Mouse (Mus musculus) MEL (cell line): ENCODE measurements around the gene Pgpep1l. TPM values are rescaled to one million over a fixed set of nuclear protein-coding genes. Genes with fewer than 3 reads are reported as not detected.

Source experiments
- DNase-seq: peaks from one replicate; pipeline ENCODE4 v3.0.0; 2011; ENCODE audit warnings: low read depth, low spot score
- H3K27ac ChIP-seq: 2 replicates; pipeline ENCODE4 v1.5.1; 2012; ENCODE audit warnings: low read depth, mild to moderate bottlenecking, control low read depth, low read length, moderate library complexity; ENCODE audit not compliant: control insufficient read depth
- H3K27me3 ChIP-seq, 2 experiments: fragments of 150-350 bp in 1 of 2; sonication (generic) in 1 of 2; 2 replicates each; pipeline ENCODE4 v1.6.1; 2012; ENCODE audit warnings: low read length in 2 of 2, mild to moderate bottlenecking in 2 of 2, improper control_type of control experiment in 1 of 2, moderate library complexity in 1 of 2; ENCODE audit not compliant: insufficient read depth in 2 of 2, control insufficient read depth in 1 of 2
- H3K36me3 ChIP-seq, 2 experiments: 2 replicates each; pipeline ENCODE4 v1.6.1; 2012 to 2014; ENCODE audit warnings: low read length in 2 of 2, improper control_type of control experiment in 1 of 2, inconsistent platforms in 1 of 2, mild to moderate bottlenecking in 1 of 2; ENCODE audit not compliant: insufficient read depth in 2 of 2, control insufficient read depth in 1 of 2
- H3K4me1 ChIP-seq, 2 experiments: fragments of 150-350 bp in 1 of 2; sonication (generic) in 1 of 2; 2 replicates each; pipeline ENCODE4 v1.6.1; 2012; ENCODE audit warnings: low read length in 2 of 2, improper control_type of control experiment in 1 of 2, mild to moderate bottlenecking in 1 of 2; ENCODE audit not compliant: insufficient read depth in 2 of 2, control insufficient read depth in 1 of 2
- H3K4me3 ChIP-seq, 2 experiments: fragments of 150-350 bp in 1 of 2; sonication (generic) in 1 of 2; 2 replicates each; pipeline ENCODE4 v1.5.1; 2012; ENCODE audit warnings: low read depth in 2 of 2, low read length in 2 of 2, mild to moderate bottlenecking in 2 of 2, moderate library complexity in 2 of 2, control low read depth in 1 of 2, improper control_type of control experiment in 1 of 2; ENCODE audit not compliant: control insufficient read depth in 1 of 2, insufficient read depth in 1 of 2
- H3K79me2 ChIP-seq: 2 replicates; pipeline ENCODE4 v1.6.1; 2012; ENCODE audit warnings: mild to moderate bottlenecking, low read length, moderate library complexity; ENCODE audit not compliant: control insufficient read depth, poor library complexity, insufficient read depth
- H3K9ac ChIP-seq: 2 replicates; pipeline ENCODE4 v1.6.1; 2012; ENCODE audit warnings: low read depth, mild to moderate bottlenecking, control low read depth, low read length, moderate library complexity; ENCODE audit not compliant: control insufficient read depth, poor library complexity, severe bottlenecking
- H3K9me3 ChIP-seq: fragments of 150-350 bp; sonication (generic); replicated peaks from 2 replicates; pipeline ENCODE4 v1.6.1; 2012; ENCODE audit warnings: mild to moderate bottlenecking, low read length, improper control_type of control experiment, moderate library complexity; ENCODE audit not compliant: insufficient read depth
- CHD1 ChIP-seq: IDR thresholded peaks from 2 replicates; pipeline ENCODE4 v1.6.1; 2012; ENCODE audit warnings: low read depth, mild to moderate bottlenecking, inconsistent platforms, low read length, improper control_type of control experiment
- CHD2 ChIP-seq: IDR thresholded peaks from 2 replicates; pipeline ENCODE4 v1.6.1; 2011; ENCODE audit warnings: low read length, improper control_type of control experiment
- CTCF ChIP-seq, 3 experiments: IDR thresholded peaks in 2 of 3; conservative IDR thresholded peaks in 1 of 3; 2 replicates each; pipeline ENCODE4 v1.5.1; 2011 to 2012; ENCODE audit warnings: low read length in 3 of 3, low read depth in 2 of 3, mild to moderate bottlenecking in 2 of 3, improper control_type of control experiment in 1 of 3, inconsistent platforms in 1 of 3, mixed read lengths in 1 of 3, moderate library complexity in 1 of 3; ENCODE audit not compliant: control insufficient read depth in 1 of 3, insufficient read depth in 1 of 3, poor library complexity in 1 of 3, severe bottlenecking in 1 of 3
- E2F4 ChIP-seq: IDR thresholded peaks from 2 replicates; pipeline ENCODE4 v1.6.1; 2011; ENCODE audit warnings: low read depth, low read length, improper control_type of control experiment, borderline replicate concordance
- ELF1 ChIP-seq: IDR thresholded peaks from 2 replicates; pipeline ENCODE4 v1.6.1; 2014; ENCODE audit warnings: low read depth, mild to moderate bottlenecking, inconsistent platforms, low read length, improper control_type of control experiment, moderate library complexity
- EP300 ChIP-seq, 2 experiments: IDR thresholded peaks; 2 replicates each; pipeline ENCODE4 v1.6.1; 2011; ENCODE audit warnings: improper control_type of control experiment in 2 of 2, low read length in 2 of 2, low read depth in 1 of 2, mild to moderate bottlenecking in 1 of 2
- ETS1 ChIP-seq: IDR thresholded peaks from 2 replicates; pipeline ENCODE4 v1.6.1; 2012; ENCODE audit warnings: low read depth, mild to moderate bottlenecking, inconsistent platforms, low read length, improper control_type of control experiment, moderate library complexity
- GABPA ChIP-seq: IDR thresholded peaks from 2 replicates; pipeline ENCODE4 v1.6.1; 2012; ENCODE audit warnings: low read depth, mild to moderate bottlenecking, inconsistent platforms, low read length, improper control_type of control experiment, moderate library complexity
- GATA1 ChIP-seq: IDR thresholded peaks from 2 replicates; pipeline ENCODE4 v1.6.1; 2011; ENCODE audit warnings: low read depth, low read length, improper control_type of control experiment
- HCFC1 ChIP-seq: IDR thresholded peaks from 2 replicates; pipeline ENCODE4 v1.6.1; 2012; ENCODE audit warnings: low read depth, mild to moderate bottlenecking, inconsistent platforms, low read length, improper control_type of control experiment, moderate library complexity
- KAT2A ChIP-seq: conservative IDR thresholded peaks from 2 replicates; pipeline ENCODE4 v1.6.1; 2012; ENCODE audit warnings: low read depth, low read length, improper control_type of control experiment, inconsistent platforms
- MAFK ChIP-seq: IDR thresholded peaks from 2 replicates; pipeline ENCODE4 v1.6.1; 2011; ENCODE audit warnings: low read depth, mild to moderate bottlenecking, low read length, improper control_type of control experiment, borderline replicate concordance
- MAX ChIP-seq: IDR thresholded peaks from 2 replicates; pipeline ENCODE4 v1.6.1; 2011; ENCODE audit warnings: low read length, improper control_type of control experiment
- MXI1 ChIP-seq: IDR thresholded peaks from 2 replicates; pipeline ENCODE4 v1.6.1; 2011; ENCODE audit warnings: mild to moderate bottlenecking, low read depth, low read length, improper control_type of control experiment
- NELFE ChIP-seq: IDR thresholded peaks from 2 replicates; pipeline ENCODE4 v1.6.1; 2011; ENCODE audit warnings: low read depth, low read length, improper control_type of control experiment
- POLR2A ChIP-seq, 2 experiments: IDR thresholded peaks; 2 replicates each; pipeline ENCODE4 v1.6.1; 2011 to 2012; ENCODE audit warnings: low read length in 2 of 2, mild to moderate bottlenecking in 2 of 2, control low read depth in 1 of 2, improper control_type of control experiment in 1 of 2, low read depth in 1 of 2, moderate library complexity in 1 of 2; ENCODE audit not compliant: control insufficient read depth in 1 of 2, insufficient read depth in 1 of 2, poor library complexity in 1 of 2
- POLR2AphosphoS5 ChIP-seq: IDR thresholded peaks from 2 replicates; pipeline ENCODE4 v1.6.1; 2012; ENCODE audit warnings: low read depth, borderline replicate concordance, mild to moderate bottlenecking, inconsistent platforms, low read length, moderate library complexity, mixed read lengths
- RAD21 ChIP-seq: IDR thresholded peaks from 2 replicates; pipeline ENCODE4 v1.6.1; 2011; ENCODE audit warnings: mild to moderate bottlenecking, low read depth, low read length, improper control_type of control experiment
- SIN3A ChIP-seq: IDR thresholded peaks from 2 replicates; pipeline ENCODE4 v1.6.1; 2012; ENCODE audit warnings: low read length, improper control_type of control experiment, inconsistent platforms
- TAL1 ChIP-seq: IDR thresholded peaks from 2 replicates; pipeline ENCODE4 v1.6.1; 2012; ENCODE audit warnings: mild to moderate bottlenecking, inconsistent platforms, low read length, moderate library complexity, mixed read lengths
- TBP ChIP-seq: IDR thresholded peaks from 2 replicates; pipeline ENCODE4 v1.8.0; 2011; ENCODE audit warnings: low read depth, low read length, improper control_type of control experiment
- TCF12 ChIP-seq: IDR thresholded peaks from 2 replicates; pipeline ENCODE4 v1.6.1; 2014; ENCODE audit warnings: low read depth, mild to moderate bottlenecking, inconsistent platforms, low read length, improper control_type of control experiment, moderate library complexity
- UBTF ChIP-seq: IDR thresholded peaks from 2 replicates; pipeline ENCODE4 v1.6.1; 2012; ENCODE audit warnings: low read depth, mild to moderate bottlenecking, inconsistent platforms, low read length, improper control_type of control experiment, moderate library complexity, borderline replicate concordance; ENCODE audit not compliant: insufficient read depth
- USF1 ChIP-seq: IDR thresholded peaks from 2 replicates; pipeline ENCODE4 v1.6.1; 2014; ENCODE audit warnings: low read depth, mild to moderate bottlenecking, inconsistent platforms, low read length, improper control_type of control experiment, moderate library complexity
- USF2 ChIP-seq, 2 experiments: IDR thresholded peaks; 2 replicates each; pipeline ENCODE4 v1.6.1; 2011 to 2012; ENCODE audit warnings: improper control_type of control experiment in 2 of 2, low read length in 2 of 2, borderline replicate concordance in 1 of 2, inconsistent platforms in 1 of 2, low read depth in 1 of 2, mild to moderate bottlenecking in 1 of 2; ENCODE audit not compliant: insufficient read depth in 1 of 2
- ZC3H11A ChIP-seq: IDR thresholded peaks from 2 replicates; pipeline ENCODE4 v1.6.1; 2012; ENCODE audit warnings: low read depth, mild to moderate bottlenecking, inconsistent platforms, low read length, improper control_type of control experiment
- ZKSCAN1 ChIP-seq: IDR thresholded peaks from 2 replicates; pipeline ENCODE4 v1.6.1; 2012; ENCODE audit warnings: low read depth, mild to moderate bottlenecking, inconsistent platforms, low read length, improper control_type of control experiment, moderate library complexity
- ZMIZ1 ChIP-seq: IDR thresholded peaks from 2 replicates; pipeline ENCODE4 v1.6.1; 2012; ENCODE audit warnings: low read depth, mild to moderate bottlenecking, inconsistent platforms, low read length, improper control_type of control experiment, moderate library complexity
- ZNF384 ChIP-seq: IDR thresholded peaks from 2 replicates; pipeline ENCODE4 v1.6.1; 2012; ENCODE audit warnings: low read depth, mild to moderate bottlenecking, inconsistent platforms, low read length, improper control_type of control experiment
- polyA plus RNA-seq, 2 experiments: library from polyadenylated mRNA; stranded (reverse) in 1 of 2; unstranded in 1 of 2; fragments of >175 nt in 1 of 2; fragments of >200 nt in 1 of 2; gene quantifications; 2 replicates each; pipeline versions ENCODE4 v1.2.1 to v1.2.4; 2012; ENCODE audit warnings: low replicate concordance in 2 of 2, low read depth in 1 of 2; ENCODE audit not compliant: insufficient read length in 2 of 2, insufficient read depth in 1 of 2, missing spikeins in 1 of 2
- total RNA-seq: library from RNA; depleted of rRNA; stranded (reverse); fragments of 300-350 nt; gene quantifications from 2 replicates; pipeline ENCODE4 v1.2.3, GENCODE M21; 2012

Gene Pgpep1l
- total and polyA plus RNA-seq, 3 experiments, result not detected

GRCm38 (mm10) chr7:68286526-68287481 is 22.8 kb upstream of the Pgpep1l start:
- Histone ChIP-seq H3K79me2 (no peaks in the 10 kb centered on the region), H3K36me3 (no peaks in the 10 kb centered on the region), H3K9ac (no peak overlapping the region), H3K27me3 (no peaks in the 10 kb centered on the region; a peak in 1 of 4 replicates), H3K4me3 (no peak overlapping the region), H3K4me1 (no peaks in the 10 kb centered on the region), H3K27ac (no peak overlapping the region), H3K9me3 (no peaks in the 10 kb centered on the region)
- no peak for DNase-seq
- no peak for TF ChIP-seq CTCF (IDR thresholded peaks at IDR 0.05 in 2 of 3, conservative IDR thresholded peaks at IDR 0.05 in 1 of 3; ENCODE audit: control insufficient read depth in 1 of 3, insufficient read depth in 1 of 3, low read depth in 2 of 3, low read length in 3 of 3, poor library complexity in 1 of 3, severe bottlenecking in 1 of 3)
- no peak for TF ChIP-seq ZMIZ1
- TF ChIP-seq GATA1, result no peak
- TF ChIP-seq ZC3H11A, result no peak
- no peak for TF ChIP-seq MAFK
- no peak for TF ChIP-seq ZNF384
- TF ChIP-seq TBP, result no peak
- TF ChIP-seq CHD1, result no peak
- TF ChIP-seq TCF12, result no peak
- TF ChIP-seq MAX, result no peak
- no peak for TF ChIP-seq ELF1
- no peak for TF ChIP-seq MXI1
- TF ChIP-seq ZKSCAN1, result no peak
- no peak for TF ChIP-seq USF2 (IDR thresholded peaks at IDR 0.05; ENCODE audit: borderline replicate concordance in 1 of 2, insufficient read depth in 1 of 2, low read depth in 1 of 2, low read length in 2 of 2)
- TF ChIP-seq CHD2, result no peak
- no peak for TF ChIP-seq UBTF
- TF ChIP-seq E2F4, result no peak
- no peak for TF ChIP-seq EP300 (IDR thresholded peaks at IDR 0.05; ENCODE audit: low read depth in 1 of 2, low read length in 2 of 2)

GRCm38 (mm10) chr7:68285851-68286298 is 21.8 kb upstream of the Pgpep1l start:
- H3K36me3 ChIP-seq, result no peaks in the 10 kb centered on the region
- H3K4me3 ChIP-seq, result no peak overlapping the region
- no peaks in the 10 kb centered on the region for H3K9me3 ChIP-seq
- TF ChIP-seq NELFE (no peak), USF2 (IDR thresholded peaks at IDR 0.05; ENCODE audit: borderline replicate concordance in 1 of 2, insufficient read depth in 1 of 2, low read depth in 1 of 2, low read length in 2 of 2) (no peak), ZC3H11A (no peak), POLR2AphosphoS5 (no peak), CHD1 (no peak), KAT2A (no peak), CHD2 (no peak), POLR2A (IDR thresholded peaks at IDR 0.05; ENCODE audit: control insufficient read depth in 1 of 2, insufficient read depth in 1 of 2, low read depth in 1 of 2, low read length in 2 of 2, poor library complexity in 1 of 2) (no peak), GABPA (no peak), RAD21 (no peak), USF1 (no peak), TAL1 (no peak), ETS1 (no peak), HCFC1 (no peak), SIN3A (no peak), ELF1 (no peak)
- H3K9ac ChIP-seq, result no peak overlapping the region
- H3K4me1 ChIP-seq, result no peaks in the 10 kb centered on the region
- no peak for DNase-seq
- H3K27ac ChIP-seq, result no peak overlapping the region
- H3K79me2 ChIP-seq, result no peaks in the 10 kb centered on the region
- H3K27me3 ChIP-seq, result no peaks in the 10 kb centered on the region
